17 mouse cellular contexts compared by ENCODE assay signal in genomic region chr11:34316176-34316575, GRCm38 (mm10). TPM values are rescaled to one million over a fixed set of nuclear protein-coding genes. Genes with fewer than 3 reads are reported as not detected.
DNase-seq lines count a peak whose midpoint lies in the region; ATAC-seq and TF ChIP-seq lines count a peak whose summit lies in the region.
"Had no signal": no experiment of that assay in that cellular context is flagged by ENCODE, and none has a peak within 500 bp of the region (broad histone marks: within the 10 kb centered on the region; RNA-seq: fewer than 3 reads in every experiment).

No protein-coding gene starts in this region.

- intact Hi-C loops in heart, postnatal 25 days (cut with DNase I): no loop called here

- H3K9ac ChIP-seq in hindbrain, embryonic 13.5 days: peak overlapping the region; percentile 69
- H3K9ac ChIP-seq in neural tube, embryonic 13.5 days: peak overlapping the region; percentile 72

- H3K27me3 ChIP-seq in hindbrain, embryonic 13.5 days: peaks cover 15% of the 10 kb centered on the region; the same call in 1 of the 2 replicates
- peaks cover 24% of the 10 kb centered on the region for H3K27me3 ChIP-seq in neural tube, embryonic 13.5 days

- no peaks in the 10 kb centered on the region for H3K9me3 ChIP-seq in hindbrain, embryonic 13.5 days
- no peaks in the 10 kb centered on the region for H3K9me3 ChIP-seq in neural tube, embryonic 13.5 days

- no peak for DNase-seq in layer of hippocampus, adult 2 months (ENCODE audit: low spot score in 2 of 2)
- DNase-seq in layer of hippocampus, postnatal 10 days (ENCODE audit: low spot score in 2 of 2): no peak
- DNase-seq in brain, adult 2 months (ENCODE audit: low read depth, low spot score): peak; percentile 35
- DNase-seq in spleen, postnatal 4 days (ENCODE audit: low spot score in 2 of 2): no peak
- DNase-seq in heart, postnatal 25 days (ENCODE audit: low spot score): no peak
- DNase-seq: cerebellum, postnatal 25 days; heart, adult 18-20 months; heart, postnatal 10 days; kidney, adult 8-10 months; layer of hippocampus, adult 9-11 months; left cerebral cortex, postnatal 4 days; lung, adult 2 months had no signal

- TF ChIP-seq CTCF in layer of hippocampus, adult 2 months (conservative IDR thresholded peaks at IDR 0.05): no peak

- ATAC-seq in hindbrain, embryonic 13.5 days (ENCODE audit: low FRiP score): no peak
- ATAC-seq in neural tube, embryonic 13.5 days (ENCODE audit: low read depth): 0 out of 2 replicates have a peak, but pooled peaks have one; percentile 18
- ATAC-seq in monocyte, adult 5-6 weeks (replicated peaks; ENCODE audit: insufficient number of reproducible peaks, low FRiP score, low TSS enrichment, poor library complexity, severe bottlenecking): no peak
- ATAC-seq: Patski had no signal

- H3K27ac ChIP-seq in layer of hippocampus, adult 2 months: no peak overlapping the region
- H3K27ac ChIP-seq in hindbrain, embryonic 13.5 days: peak overlapping the region; percentile 64
- peak overlapping the region; percentile 65 for H3K27ac ChIP-seq in neural tube, embryonic 13.5 days (replicated peaks)

- WGBS in hindbrain, embryonic 13.5 days: 41% methylated on average over 10 of the region's 10 CpGs
- WGBS in neural tube, embryonic 13.5 days: 29% methylated on average over 10 of the region's 10 CpGs

- peaks cover 34% of the 10 kb centered on the region for H3K4me1 ChIP-seq in hindbrain, embryonic 13.5 days (replicated peaks)
- peaks cover 46% of the 10 kb centered on the region for H3K4me1 ChIP-seq in neural tube, embryonic 13.5 days (replicated peaks)

- H3K4me3 ChIP-seq in layer of hippocampus, adult 2 months: peak overlapping the region; percentile 13; the same call in 1 of the 2 replicates
- peak overlapping the region; percentile 43 for H3K4me3 ChIP-seq in hindbrain, embryonic 13.5 days
- H3K4me3 ChIP-seq in neural tube, embryonic 13.5 days: peak overlapping the region; percentile 44

- H3K36me3 ChIP-seq in hindbrain, embryonic 13.5 days: no peaks in the 10 kb centered on the region
- H3K36me3 ChIP-seq in neural tube, embryonic 13.5 days: no peaks in the 10 kb centered on the region

- peak overlapping the region; percentile 55 for H3K4me2 ChIP-seq in hindbrain, embryonic 13.5 days
- peak overlapping the region; percentile 62 for H3K4me2 ChIP-seq in neural tube, embryonic 13.5 days

RNA-seq across cellular contexts. Expression of gene Fam196b, which starts 1.6 kb away (rescaled TPM):
- under 1 TPM; 0.47 to 0.74 TPM for total RNA-seq in layer of hippocampus, adult 2 months (2021)
- 1 to 10 TPM in 1 of 2 experiments, under 1 TPM in 1; 0.87 to 1.2 TPM for total RNA-seq in layer of hippocampus, postnatal 10 days (2021)
- 3.5 and 3.8 TPM in 2 replicates for polyA plus RNA-seq in hindbrain, embryonic 13.5 days (2015; fragmentation: Nextera tagmentation; extraction: Ambion mirVana)
- polyA plus RNA-seq in neural tube, embryonic 13.5 days (2015; fragmentation: Nextera tagmentation; extraction: Ambion mirVana): 3.4 and 3.8 TPM in 2 replicates
- total RNA-seq in heart, postnatal 25 days (2021): not detected
- total RNA-seq in monocyte, adult 5-6 weeks (2017): 0.38 to 1.9 TPM (median 1.3 TPM) in 3 replicates
- total RNA-seq: heart, adult 18-20 months; heart, postnatal 10 days; megakaryocyte progenitor cell, adult 5-6 weeks had no signal
- polyA plus RNA-seq: Patski had no signal
